ENCODE assay signal across 7 mouse cellular contexts in genomic region chr2:23067552-23068369, GRCm38 (mm10). TPM values are rescaled to one million over a fixed set of nuclear protein-coding genes. Genes with fewer than 3 reads are reported as not detected.
DNase-seq lines count a peak whose midpoint lies in the region; ATAC-seq lines count a peak whose summit lies in the region.

Acbd5 (plus strand) TSS chr2:23068167.

- H3K27ac ChIP-seq in intestine, embryonic 16.5 days (ENCODE audit: low read length): peak within 1 kb of the TSS; percentile 94
- peak within 1 kb of the TSS; percentile 66 for H3K27ac ChIP-seq in midbrain, embryonic 11.5 days (ENCODE audit: low read depth, low read length)

- H3K9me3 ChIP-seq in intestine, embryonic 16.5 days (ENCODE audit: control insufficient read depth, low read length): no peaks in the 10 kb centered on the region
- H3K9me3 ChIP-seq in midbrain, embryonic 11.5 days (ENCODE audit: control insufficient read depth, low read length): no peaks in the 10 kb centered on the region

- peak within 1 kb of the TSS; percentile 61 for H3K4me3 ChIP-seq in intestine, embryonic 16.5 days (ENCODE audit: low read length)
- H3K4me3 ChIP-seq in midbrain, embryonic 11.5 days (ENCODE audit: low read depth, low read length): peak within 1 kb of the TSS; percentile 63

- peak; percentile 97 for ATAC-seq in intestine, embryonic 16.5 days
- ATAC-seq in midbrain, embryonic 11.5 days (ENCODE audit: low FRiP score): peak; percentile 93

- intact Hi-C loops in left cerebral cortex, postnatal 36 days (cut with DNase I): loop anchor here (1.0 to 2.0 kb wide), 2 partner anchors 27 to 89 kb away; partner anchors contain the start of genes Abi1, Mastl and Yme1l1

- no peaks in the 10 kb centered on the region for H3K4me1 ChIP-seq in intestine, embryonic 16.5 days (ENCODE audit: control insufficient read depth, insufficient read depth, low read length)
- no peaks in the 10 kb centered on the region for H3K4me1 ChIP-seq in midbrain, embryonic 11.5 days (ENCODE audit: control insufficient read depth, insufficient read depth, low read length)

- H3K36me3 ChIP-seq in intestine, embryonic 16.5 days (ENCODE audit: control insufficient read depth, insufficient read depth, low read length): no peaks in the 10 kb centered on the region
- H3K36me3 ChIP-seq in midbrain, embryonic 11.5 days (ENCODE audit: control insufficient read depth, insufficient read depth, low read length): no peaks in the 10 kb centered on the region

- 1% methylated on average over 34 of the region's 34 CpGs for WGBS in intestine, embryonic 16.5 days
- WGBS in midbrain, embryonic 11.5 days: 2% methylated on average over 34 of the region's 34 CpGs

- H3K4me2 ChIP-seq in intestine, embryonic 16.5 days (ENCODE audit: low read depth, low read length): peak within 1 kb of the TSS; percentile 84
- peak within 1 kb of the TSS; percentile 98 for H3K4me2 ChIP-seq in midbrain, embryonic 11.5 days

- H3K9ac ChIP-seq in intestine, embryonic 16.5 days (ENCODE audit: low read depth, low read length): peak within 1 kb of the TSS; percentile 86
- H3K9ac ChIP-seq in midbrain, embryonic 11.5 days (ENCODE audit: low read length): peak within 1 kb of the TSS; percentile 79

- DNase-seq in adrenal gland, adult 8-10 months: peak; percentile 96
- DNase-seq in embryo, embryonic 9.5 days (ENCODE audit: extremely low spot score): peak; percentile 93
- DNase-seq in gastrocnemius, postnatal 4 days (ENCODE audit: low spot score in 2 of 2): peak; percentile 78 to 93
- DNase-seq in left cerebral cortex, postnatal 36 days (ENCODE audit: low spot score in 2 of 2): peak; percentile 95 to 97
- DNase-seq in midbrain, embryonic 11.5 days (ENCODE audit: low spot score, missing footprints): peak; percentile 98
- peak; percentile 95 for DNase-seq in skeletal muscle tissue, adult 2 months (ENCODE audit: low read depth, low spot score)

- no peaks in the 10 kb centered on the region for H3K27me3 ChIP-seq in intestine, embryonic 16.5 days (replicated peaks; ENCODE audit: control insufficient read depth, insufficient read depth, low read length)
- no peaks in the 10 kb centered on the region for H3K27me3 ChIP-seq in midbrain, embryonic 11.5 days (ENCODE audit: control insufficient read depth, insufficient read depth, low read length)

RNA-seq across cellular contexts. Expression of gene Acbd5, which starts in this region (rescaled TPM):
- 100 to 1,000 TPM in 2 of 4 experiments, 10 to 100 TPM in 2; 75.9 to 121 (median 96.1) TPM for total RNA-seq in adrenal gland, adult 8-10 months (2022)
- 10 to 100 TPM; 31.9 to 36.9 TPM for total RNA-seq in gastrocnemius, postnatal 4 days (2021)
- polyA plus RNA-seq in intestine, embryonic 16.5 days (2015; fragmentation: Nextera tagmentation; extraction: Ambion mirVana): 28.9 and 32.5 TPM in 2 replicates
- 10 to 100 TPM; 72.6 to 78.9 TPM for total RNA-seq in left cerebral cortex, postnatal 36 days (2021)
- 42.2 and 45.7 TPM in 2 replicates for polyA plus RNA-seq in midbrain, embryonic 11.5 days (2014; fragmentation: Nextera tagmentation; extraction: Ambion mirVana)

Comparison
In these comparisons a context has a peak if more than half of its experiments do, and no peak if none do; other contexts are left out.
1. Peak in every context shown above with its lines: DNase-seq, ATAC-seq, H3K4me3 ChIP-seq and H3K27ac ChIP-seq.